Mouse (Mus musculus): ENCODE measurements around the gene Vstm2a. TPM values are rescaled to one million over a fixed set of nuclear protein-coding genes. Genes with fewer than 3 reads are reported as not detected.

Gene Vstm2a
- total RNA-seq (2017), result not detected in 2 replicates

DNA sequence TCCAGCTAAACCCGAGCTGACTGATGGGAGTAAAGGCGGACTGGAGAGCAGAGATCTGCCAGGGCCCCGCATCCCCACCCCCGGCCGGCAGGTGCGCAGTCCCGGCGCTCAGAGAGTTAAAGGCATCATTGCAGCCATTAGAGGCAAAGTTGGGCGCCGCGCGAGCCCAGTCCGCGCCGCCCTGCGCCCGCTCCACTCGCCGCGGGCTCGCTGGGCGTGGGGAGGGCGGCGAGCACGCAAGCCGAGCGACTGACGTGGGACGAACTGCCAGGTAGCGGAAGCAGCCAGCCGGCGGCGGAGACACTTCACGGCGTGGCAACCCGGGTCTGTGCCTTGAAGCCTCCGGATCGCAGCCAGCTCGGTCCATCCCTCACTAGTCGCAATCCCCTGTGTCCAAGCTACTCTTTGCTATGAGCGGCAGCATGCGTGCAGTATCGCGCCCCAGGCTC is at the start of gene Vstm2a:
Gene Vstm2a (plus strand): TSS at position 252 of the 449 bp plus-strand sequence.
- ATAC-seq (replicated peaks; ENCODE audit: low read depth, poor library complexity, severe bottlenecking), result peak; percentile 59

GRCm38 (mm10) chr11:16257011-16257410 is 513 bp upstream of the Vstm2a start:
- no peak for ATAC-seq (replicated peaks; ENCODE audit: low read depth, poor library complexity, severe bottlenecking)

- no peak for ATAC-seq (replicated peaks; ENCODE audit: low read depth, poor library complexity, severe bottlenecking)
Measured at GRCm38 (mm10) chr11:16258300-16258699, 776 bp downstream of the Vstm2a start.

- no peak for ATAC-seq (replicated peaks; ENCODE audit: low read depth, poor library complexity, severe bottlenecking)
Measured at GRCm38 (mm10) chr11:16259876-16260275, 2.4 kb downstream of the Vstm2a start.

- peak; percentile 96 for ATAC-seq (replicated peaks; ENCODE audit: low read depth, poor library complexity, severe bottlenecking)
Measured at GRCm38 (mm10) chr11:16260764-16261578, 3.4 kb downstream of the Vstm2a start.

- ATAC-seq (replicated peaks; ENCODE audit: low read depth, poor library complexity, severe bottlenecking), result no peak
Measured at GRCm38 (mm10) chr11:16268396-16268795, 10.9 kb downstream of the Vstm2a start.

- no peak for ATAC-seq (replicated peaks; ENCODE audit: low read depth, poor library complexity, severe bottlenecking)
Measured at GRCm38 (mm10) chr11:16290381-16290780, 32.9 kb downstream of the Vstm2a start.

DNA sequence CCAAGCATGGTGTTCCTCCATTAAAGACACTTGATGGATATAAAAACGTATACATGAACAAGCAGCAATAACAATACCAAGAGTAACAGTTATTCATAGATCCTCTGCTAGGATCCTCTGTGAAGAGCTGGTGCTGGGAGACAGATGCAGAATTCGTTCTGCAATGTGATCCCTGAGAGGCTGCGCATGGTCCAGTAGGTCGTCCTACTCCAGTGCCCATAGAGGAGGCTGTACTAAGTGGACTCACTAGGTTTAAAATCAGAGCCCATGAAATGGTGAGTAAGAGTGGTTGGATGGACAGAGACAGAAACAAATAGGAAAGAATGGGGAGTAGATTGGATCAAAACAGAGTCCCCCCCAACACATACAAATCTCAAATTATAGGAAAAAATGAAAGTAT is 35.4 kb downstream of the Vstm2a start:
- no peak for ATAC-seq (replicated peaks; ENCODE audit: low read depth, poor library complexity, severe bottlenecking)

GRCm38 (mm10) chr11:16296521-16296920 is 39.0 kb downstream of the Vstm2a start:
- no peak for ATAC-seq (replicated peaks; ENCODE audit: low read depth, poor library complexity, severe bottlenecking)

- no peak for ATAC-seq (replicated peaks; ENCODE audit: low read depth, poor library complexity, severe bottlenecking)
Measured at GRCm38 (mm10) chr11:16299492-16299891, 42.0 kb downstream of the Vstm2a start.

DNA sequence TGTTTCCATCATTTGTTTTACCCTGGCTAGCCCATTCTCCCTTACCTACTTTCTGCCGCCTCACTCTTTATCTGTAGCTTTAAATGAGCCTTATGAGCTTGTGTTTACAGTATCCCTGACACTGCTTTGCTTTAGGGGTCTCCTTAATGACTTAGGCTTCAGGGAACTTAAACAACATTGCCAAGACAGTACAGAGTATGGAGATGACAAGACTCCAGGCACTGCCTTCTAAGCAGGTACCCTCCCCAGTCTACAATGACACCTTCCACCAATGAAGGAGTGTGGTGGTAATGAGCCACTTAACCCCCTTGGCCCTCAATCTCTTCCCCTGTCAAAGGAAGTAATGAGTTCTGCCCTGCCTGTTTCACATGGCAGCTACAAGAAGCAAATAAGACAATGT is 42.4 kb downstream of the Vstm2a start:
- no peak for ATAC-seq (replicated peaks; ENCODE audit: low read depth, poor library complexity, severe bottlenecking)

- ATAC-seq (replicated peaks; ENCODE audit: low read depth, poor library complexity, severe bottlenecking), result no peak
Measured at GRCm38 (mm10) chr11:16300709-16301108, 43.2 kb downstream of the Vstm2a start.

DNA sequence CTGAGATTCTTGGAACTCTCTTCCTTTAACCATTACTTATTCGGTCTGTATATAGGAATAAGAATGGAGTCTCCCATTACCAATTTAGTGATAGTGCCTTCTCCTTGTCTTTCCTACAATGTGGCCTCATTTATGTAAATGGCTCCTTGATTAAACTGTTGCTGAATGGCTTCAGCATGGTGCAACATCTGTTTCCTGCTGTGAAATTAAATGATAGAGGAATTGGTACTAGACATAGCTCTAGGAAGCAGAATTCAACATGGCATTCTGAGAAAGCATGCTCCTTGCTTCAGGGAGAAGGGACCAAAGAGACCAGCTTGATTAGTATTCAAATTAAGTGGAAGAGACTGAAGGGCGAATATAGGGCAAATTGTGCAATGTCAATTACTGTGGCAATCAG is 57.6 kb downstream of the Vstm2a start:
- ATAC-seq (replicated peaks; ENCODE audit: low read depth, poor library complexity, severe bottlenecking), result no peak

DNA sequence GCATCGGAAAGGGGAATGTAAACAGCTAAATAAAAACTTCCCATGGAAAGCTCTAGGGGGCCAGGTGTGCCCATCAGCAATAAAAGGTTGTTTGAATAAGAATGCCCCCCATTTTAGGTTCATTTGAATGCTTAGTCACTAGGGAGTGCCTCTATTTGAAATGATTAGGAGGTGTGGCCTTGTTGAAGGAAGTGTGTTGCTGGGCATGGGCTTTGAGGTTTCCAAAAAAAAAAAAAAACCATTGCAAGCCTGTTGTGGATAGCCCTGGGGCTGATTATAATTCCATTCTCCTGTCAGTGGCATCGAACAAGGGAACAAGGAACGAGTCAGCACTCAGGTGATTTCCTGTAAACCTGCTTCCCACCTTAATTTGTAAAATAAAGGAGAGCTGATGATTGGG is 87.7 kb downstream of the Vstm2a start:
- ATAC-seq (replicated peaks; ENCODE audit: low read depth, poor library complexity, severe bottlenecking), result no peak

GRCm38 (mm10) chr11:16345676-16346075 is 88.2 kb downstream of the Vstm2a start:
- ATAC-seq (replicated peaks; ENCODE audit: low read depth, poor library complexity, severe bottlenecking), result no peak

DNA sequence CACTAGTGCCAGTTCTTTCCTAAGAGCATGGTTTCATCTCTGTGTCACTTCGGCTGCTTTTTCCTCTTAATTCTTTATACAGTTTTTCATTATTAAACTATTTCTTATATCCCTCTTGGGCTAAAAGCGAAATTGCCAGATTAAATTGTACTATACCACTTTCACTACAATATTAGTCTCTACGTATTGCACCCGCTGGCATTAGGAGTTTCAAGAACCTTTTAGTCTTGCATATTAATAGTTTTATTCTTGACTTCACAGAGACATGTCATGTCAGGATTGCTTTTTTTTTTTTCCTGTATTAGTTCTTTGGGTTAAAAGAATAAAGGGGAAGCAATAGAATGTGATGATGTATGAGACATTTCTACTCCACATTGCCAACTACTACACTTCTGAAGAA is 94.4 kb downstream of the Vstm2a start:
- ATAC-seq (replicated peaks; ENCODE audit: low read depth, poor library complexity, severe bottlenecking), result no peak

- ATAC-seq (replicated peaks; ENCODE audit: low read depth, poor library complexity, severe bottlenecking), result no peak
Measured at GRCm38 (mm10) chr11:16354356-16354755, 96.8 kb downstream of the Vstm2a start.

DNA sequence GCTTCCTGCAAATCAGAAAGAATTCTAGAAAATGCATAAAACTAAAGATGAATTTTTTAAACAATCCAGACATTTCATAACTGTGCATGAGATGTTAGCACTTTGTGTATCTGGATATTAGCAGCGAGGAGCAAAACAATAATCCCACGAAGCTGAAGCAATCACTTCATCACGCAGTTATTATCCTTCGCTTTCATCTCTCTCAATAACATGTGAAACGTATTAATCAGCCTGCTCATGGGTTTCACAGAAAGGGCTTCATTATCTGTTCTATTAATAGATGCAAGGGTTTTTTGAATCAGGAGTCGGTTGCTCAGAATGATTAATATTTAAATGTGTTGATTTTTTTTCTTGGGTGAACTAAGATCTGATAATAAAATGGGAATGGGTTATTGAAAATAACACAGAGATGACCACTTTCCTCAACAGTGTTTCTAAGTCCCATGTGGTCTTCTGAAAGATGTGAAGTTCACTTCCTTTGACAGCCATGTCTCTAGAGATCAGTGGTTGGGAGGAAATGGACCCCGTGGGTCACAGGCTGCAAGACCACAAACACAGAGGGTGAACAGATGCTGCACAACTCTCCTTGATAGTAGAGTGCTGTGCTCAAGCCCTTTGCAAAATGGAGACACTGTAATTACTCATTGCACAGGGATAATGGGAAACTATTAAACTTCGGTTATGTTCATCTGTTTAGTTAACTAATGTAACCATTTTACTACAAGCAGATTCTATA is 109.5 kb downstream of the Vstm2a start:
- ATAC-seq (replicated peaks; ENCODE audit: low read depth, poor library complexity, severe bottlenecking), result no peak

DNA sequence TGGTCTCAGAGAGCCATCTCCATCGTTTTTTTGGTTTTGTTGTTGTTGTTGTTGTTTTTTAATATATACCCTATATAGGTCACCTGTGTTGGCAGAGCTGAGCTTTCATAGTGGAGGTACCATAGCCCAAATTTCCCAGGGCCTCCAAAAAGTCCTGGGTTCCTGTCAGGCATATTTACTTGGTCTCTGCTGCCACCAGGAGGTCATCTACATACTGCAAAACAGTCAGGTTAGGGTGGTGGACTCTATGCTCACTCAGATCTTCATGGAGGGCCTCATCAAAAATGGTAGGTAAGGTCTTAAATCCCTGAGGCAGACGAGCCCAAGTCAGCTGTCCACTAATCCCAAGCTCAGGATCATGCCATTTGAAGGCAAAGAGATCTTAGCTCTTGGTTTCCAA is 146.1 kb downstream of the Vstm2a start:
- no peak for ATAC-seq (replicated peaks; ENCODE audit: low read depth, poor library complexity, severe bottlenecking)

- no peak for ATAC-seq (replicated peaks; ENCODE audit: low read depth, poor library complexity, severe bottlenecking)
Measured at GRCm38 (mm10) chr11:16411736-16412135, 154.2 kb downstream of the Vstm2a start.

DNA sequence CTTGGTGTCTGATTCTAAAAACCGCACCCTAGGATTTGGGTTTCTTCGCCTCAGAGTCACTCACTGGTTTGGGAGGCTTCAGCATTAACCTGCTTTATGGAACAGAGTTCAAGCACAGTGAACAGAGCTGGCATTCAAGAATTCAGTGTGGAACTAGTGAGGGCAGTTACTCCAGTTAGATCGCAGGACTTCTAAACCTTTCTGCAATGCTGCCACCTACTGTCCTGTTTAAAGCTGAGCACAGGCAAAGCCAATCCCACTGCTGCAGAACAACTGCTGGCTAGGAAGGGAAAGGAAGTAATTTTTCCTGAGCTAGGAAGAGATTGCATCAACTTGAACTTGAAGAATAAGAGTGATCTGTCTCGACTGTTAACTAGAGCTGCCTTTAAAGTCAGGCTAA is 155.1 kb downstream of the Vstm2a start:
- ATAC-seq (replicated peaks; ENCODE audit: low read depth, poor library complexity, severe bottlenecking), result peak; percentile 69; the same call in 1 of the 2 replicates

Data from common myeloid progenitor, adult 5-6 weeks (primary cell).